Mouse (Mus musculus) spleen, postnatal 4 days (tissue): Measurements from ENCODE around the gene Slc9c1.

ENCODE experiments used
- DNase-seq, 2 experiments: peaks; one replicate each; pipeline ENCODE4 v3.0.0; 2022; ENCODE audit warnings: low spot score in 2 of 2

Slc9c1 gene

GRCm38 (mm10) chr16:45625342-45625741 lies 90.2 kb downstream of the Slc9c1 start:
- no peak for DNase-seq

GRCm38 (mm10) chr16:45629497-45630105 lies 94.5 kb downstream of the Slc9c1 start:
- DNase-seq = no peak

GRCm38 (mm10) chr16:45630347-45630960 lies 95.3 kb downstream of the Slc9c1 start:
- DNase-seq = peak; percentile 40 to 76

GRCm38 (mm10) chr16:45632420-45632819 lies 97.3 kb downstream of the Slc9c1 start:
- no peak for DNase-seq

GRCm38 (mm10) chr16:45635826-45636225 lies 100.7 kb downstream of the Slc9c1 start:
- DNase-seq = no peak

GRCm38 (mm10) chr16:45640070-45640762 lies 105.1 kb downstream of the Slc9c1 start:
- no peak for DNase-seq

GRCm38 (mm10) chr16:45641301-45641700 lies 106.2 kb downstream of the Slc9c1 start:
- no peak for DNase-seq

- DNase-seq = no peak
Measured at GRCm38 (mm10) chr16:45643944-45644343, 108.8 kb downstream of the Slc9c1 start.

- DNase-seq = no peak
Measured at GRCm38 (mm10) chr16:45644380-45644779, 109.3 kb downstream of the Slc9c1 start.

- DNase-seq = no peak
Measured at GRCm38 (mm10) chr16:45651497-45651896, 116.4 kb downstream of the Slc9c1 start.

- no peak for DNase-seq
Measured at GRCm38 (mm10) chr16:45653009-45653933, 118.2 kb downstream of the Slc9c1 start.

GRCm38 (mm10) chr16:45653934-45654332 lies 118.8 kb downstream of the Slc9c1 start, which contains the start of gene BC016579:
Gene BC016579 (minus strand): TSS chr16:45654068.
- peak in 1 of 2 experiments; percentile 63 for DNase-seq

GRCm38 (mm10) chr16:45654465-45654864 lies 119.4 kb downstream of the Slc9c1 start:
- DNase-seq = no peak
